Mouse (Mus musculus) embryonic facial prominence, embryonic 13.5 days (tissue): ENCODE measurements at regions not wholly inside any gene's neighbourhood (a gene's known extent, or its start where the extent isn't known, plus 50 kb on each side); places are given as distances from the start of the nearest gene placed in this dataset.

ENCODE experiments used
- ATAC-seq: fragments of 200-750 bp; cut with Nextera tagmentation; 2 replicates; pipeline ENCODE4 v1.8.0; 2017; ENCODE audit warnings: low read depth; ENCODE audit not compliant: insufficient number of reproducible peaks, insufficient read depth, low FRiP score, low TSS enrichment
- H3K27ac ChIP-seq: fragments of 300-500 bp; sonication (generic); 2 replicates; pipeline ENCODE4 v1.5.1; 2015; ENCODE audit warnings: moderate library complexity, mild to moderate bottlenecking, inconsistent platforms
- H3K27me3 ChIP-seq: fragments of 300-500 bp; sonication (generic); 2 replicates; pipeline ENCODE4 v1.6.1; 2015; ENCODE audit warnings: mild to moderate bottlenecking, inconsistent platforms
- H3K36me3 ChIP-seq: fragments of 300-500 bp; sonication (generic); 2 replicates; pipeline ENCODE4 v1.6.1; 2015; ENCODE audit warnings: mild to moderate bottlenecking, inconsistent platforms
- H3K4me1 ChIP-seq: fragments of 300-500 bp; sonication (generic); 2 replicates; pipeline ENCODE4 v1.6.1; 2015; ENCODE audit warnings: inconsistent platforms
- H3K4me2 ChIP-seq: fragments of 300-500 bp; sonication (generic); 2 replicates; pipeline ENCODE4 v1.6.1; 2015; ENCODE audit warnings: moderate library complexity, mild to moderate bottlenecking, inconsistent platforms
- H3K4me3 ChIP-seq: fragments of 300-500 bp; sonication (generic); 2 replicates; pipeline ENCODE4 v1.5.1; 2015; ENCODE audit warnings: mild to moderate bottlenecking, inconsistent platforms
- H3K9ac ChIP-seq: fragments of 300-500 bp; sonication (generic); 2 replicates; pipeline ENCODE4 v1.6.1; 2015; ENCODE audit warnings: mild to moderate bottlenecking, inconsistent platforms
- H3K9me3 ChIP-seq: fragments of 300-500 bp; sonication (generic); 2 replicates; pipeline ENCODE4 v1.6.1; 2016; ENCODE audit warnings: inconsistent platforms
- WGBS: fragments of 180-500 bp; shearing (Covaris S2); methylation state at CpG from one replicate; pipeline ENCODE4 v1.1.7; 2015; ENCODE audit warnings: mixed read lengths; 5-methylcytosine and 5-hydroxymethylcytosine counted together

DNA sequence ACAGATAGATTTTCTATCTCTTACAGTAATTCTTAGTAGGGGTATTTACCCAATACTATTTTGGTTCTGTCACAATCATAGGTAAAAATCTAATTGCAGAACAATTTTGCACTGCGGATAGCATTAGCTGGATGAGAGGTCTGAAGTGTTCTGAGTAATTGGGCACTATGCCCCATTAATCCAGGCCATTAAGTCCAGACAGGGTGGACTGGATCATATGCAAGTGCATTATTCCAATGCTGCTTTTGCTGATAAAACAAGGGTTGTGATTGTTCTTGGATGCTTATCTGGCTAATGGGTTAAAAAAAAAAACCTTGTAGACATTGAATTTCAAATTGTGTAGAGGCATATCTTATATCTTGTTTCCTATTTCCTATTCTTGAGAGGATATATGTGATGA lies 1732.6 kb upstream of the Gm6569 start:
- H3K4me2 ChIP-seq: no peak overlapping the region
- no peaks in the 10 kb centered on the region for H3K36me3 ChIP-seq
- H3K4me1 ChIP-seq: no peaks in the 10 kb centered on the region
- no peaks in the 10 kb centered on the region for H3K27me3 ChIP-seq
- H3K9me3 ChIP-seq: no peaks in the 10 kb centered on the region
- no peak for ATAC-seq
- no peak overlapping the region for H3K4me3 ChIP-seq
- 91% methylated on average over 1 of the region's 1 CpGs for WGBS
- H3K27ac ChIP-seq: no peak overlapping the region
- H3K9ac ChIP-seq: no peak overlapping the region

DNA sequence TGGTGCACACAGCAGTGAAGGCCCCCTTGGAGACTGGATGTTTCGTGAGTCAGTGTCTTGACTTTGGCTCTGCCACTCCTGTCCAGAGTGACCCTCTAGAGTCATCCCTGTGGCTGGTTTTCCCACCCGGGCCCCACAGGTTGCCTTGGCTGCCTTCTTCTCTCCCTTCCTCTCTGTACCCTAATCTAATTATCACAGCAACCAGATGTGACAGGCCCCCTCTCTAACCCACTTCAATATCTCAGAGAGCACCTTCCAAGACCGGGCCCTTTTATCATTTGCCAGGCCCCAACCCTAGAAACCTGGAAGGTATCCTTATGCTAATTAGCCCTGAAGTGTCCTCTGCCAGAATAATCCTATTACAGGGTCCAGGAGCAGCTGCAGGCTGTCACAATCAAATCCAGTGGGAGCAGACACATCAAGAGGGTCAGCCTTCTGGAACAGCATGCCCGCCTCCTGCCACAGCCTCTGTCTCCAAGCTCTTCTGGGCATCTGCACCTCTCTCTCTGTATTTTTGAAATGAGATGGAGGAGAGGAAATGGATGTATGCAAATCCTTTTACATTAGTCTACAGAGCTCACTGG lies 1728.4 kb upstream of the Gm6569 start:
- Histone ChIP-seq H3K36me3 (no peaks in the 10 kb centered on the region), H3K27me3 (no peaks in the 10 kb centered on the region), H3K27ac (no peak overlapping the region), H3K9ac (no peak overlapping the region), H3K4me2 (no peak overlapping the region), H3K9me3 (no peaks in the 10 kb centered on the region), H3K4me1 (no peaks in the 10 kb centered on the region), H3K4me3 (no peak overlapping the region)
- ATAC-seq: no peak
- WGBS: 51% methylated on average over 4 of the region's 4 CpGs

DNA sequence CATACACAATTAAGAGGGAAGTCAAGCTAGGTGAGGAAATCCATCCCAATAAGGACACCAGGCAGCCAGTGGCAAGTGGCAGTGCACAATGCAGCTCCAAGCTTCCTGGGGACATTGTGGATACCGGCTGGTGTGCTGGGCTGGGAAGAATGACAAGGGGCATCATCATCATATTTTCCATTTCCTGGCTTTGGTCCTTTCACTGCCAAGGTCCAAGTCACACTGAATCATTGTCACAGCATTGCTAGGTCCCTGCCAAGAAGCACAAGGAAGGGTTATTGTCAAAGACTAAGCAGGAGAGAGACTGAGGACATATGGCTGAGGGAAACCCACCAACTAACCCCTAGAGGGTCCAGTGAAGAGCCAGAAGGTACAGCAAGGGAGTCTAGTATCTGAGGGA lies 1723.8 kb upstream of the Gm6569 start:
- WGBS: 85% methylated on average over 1 of the region's 1 CpGs
- H3K9ac ChIP-seq: no peak overlapping the region
- no peak for ATAC-seq
- H3K27me3 ChIP-seq: no peaks in the 10 kb centered on the region
- H3K4me3 ChIP-seq: no peak overlapping the region
- H3K27ac ChIP-seq: no peak overlapping the region
- no peak overlapping the region for H3K4me2 ChIP-seq
- no peaks in the 10 kb centered on the region for H3K4me1 ChIP-seq
- H3K36me3 ChIP-seq: no peaks in the 10 kb centered on the region
- H3K9me3 ChIP-seq: no peaks in the 10 kb centered on the region

DNA sequence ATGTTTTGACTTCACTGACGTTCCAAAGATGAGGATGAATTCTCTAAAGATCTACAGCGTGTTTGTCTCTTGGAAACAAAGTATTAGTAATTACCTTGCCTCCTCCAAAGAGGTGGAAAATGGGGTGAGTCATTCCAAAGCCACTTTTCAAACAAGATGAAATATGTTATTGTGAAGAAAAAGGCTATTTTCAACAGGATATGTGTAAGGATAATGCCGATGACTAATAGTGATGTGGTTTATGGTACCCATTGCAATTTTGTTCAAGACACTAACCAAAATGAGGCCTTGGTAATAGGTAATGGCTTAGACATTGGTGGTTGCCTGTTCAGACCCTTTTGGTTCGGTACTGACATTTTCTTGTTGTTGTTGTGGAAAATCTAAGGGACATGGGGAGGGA lies 1717.6 kb upstream of the Gm6569 start:
- H3K9me3 ChIP-seq: no peaks in the 10 kb centered on the region
- no peak overlapping the region for H3K27ac ChIP-seq
- H3K4me3 ChIP-seq: no peak overlapping the region
- H3K27me3 ChIP-seq: no peaks in the 10 kb centered on the region
- WGBS: 74% methylated on average over 4 of the region's 4 CpGs
- H3K4me1 ChIP-seq: no peaks in the 10 kb centered on the region
- no peak overlapping the region for H3K4me2 ChIP-seq
- ATAC-seq: no peak
- H3K36me3 ChIP-seq: no peaks in the 10 kb centered on the region
- H3K9ac ChIP-seq: no peak overlapping the region

DNA sequence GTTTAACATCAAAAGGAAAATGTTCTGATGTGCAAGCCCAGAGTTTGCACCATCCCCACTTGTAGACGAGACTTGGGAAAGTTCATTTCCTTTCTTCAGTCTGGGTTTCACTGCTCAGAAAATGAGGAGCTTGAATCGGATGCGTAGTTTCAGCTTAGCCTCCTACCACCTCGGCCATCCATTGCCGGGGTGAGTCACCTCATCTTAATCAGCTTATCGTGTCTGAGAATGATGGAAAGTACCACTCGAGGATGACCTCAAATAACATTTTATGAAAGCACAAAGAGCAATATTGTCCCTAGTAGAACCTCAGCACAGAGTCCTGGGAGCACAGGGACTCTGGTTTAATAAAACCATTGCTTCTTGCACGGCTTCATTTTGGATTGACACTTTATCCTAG lies 1700.1 kb upstream of the Gm6569 start:
- H3K9me3 ChIP-seq: no peaks in the 10 kb centered on the region
- H3K27me3 ChIP-seq: no peaks in the 10 kb centered on the region
- no peaks in the 10 kb centered on the region for H3K36me3 ChIP-seq
- H3K27ac ChIP-seq: no peak overlapping the region
- H3K4me1 ChIP-seq: no peaks in the 10 kb centered on the region
- no peak overlapping the region for H3K9ac ChIP-seq
- no peak for ATAC-seq
- 80% methylated on average over 8 of the region's 8 CpGs for WGBS
- no peak overlapping the region for H3K4me2 ChIP-seq
- H3K4me3 ChIP-seq: no peak overlapping the region

DNA sequence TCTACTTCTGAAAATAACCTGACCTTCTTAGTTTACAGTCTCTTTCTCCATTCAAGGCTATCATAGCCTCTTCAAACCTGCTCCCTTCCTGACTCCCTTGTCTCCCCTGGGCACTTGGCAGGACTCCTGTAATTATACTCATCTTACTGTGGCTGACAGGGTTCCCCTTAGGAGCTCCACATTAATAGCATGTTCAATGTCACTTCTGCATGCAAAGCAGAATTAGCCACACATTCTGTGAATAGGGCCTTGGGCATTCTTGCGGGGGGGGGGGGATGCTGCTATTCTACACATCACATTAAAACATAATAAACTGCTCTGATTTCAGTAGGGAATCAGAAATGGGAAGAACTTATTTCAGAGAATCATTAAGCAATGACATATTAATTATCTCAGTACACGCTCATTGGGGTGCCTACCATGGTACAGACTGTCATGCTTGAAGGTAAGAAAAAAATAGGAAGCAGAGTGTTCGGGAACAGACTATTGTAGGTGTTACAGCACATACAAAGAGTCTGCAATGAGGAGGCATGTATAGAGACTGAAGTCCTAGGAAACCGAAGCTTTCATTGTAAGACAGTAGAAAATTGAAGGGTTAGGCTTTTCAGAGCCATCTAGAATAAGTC lies 1698.3 kb upstream of the Gm6569 start:
- no peak for ATAC-seq
- H3K4me2 ChIP-seq: no peak overlapping the region
- WGBS: 75% methylated on average over 4 of the region's 4 CpGs
- H3K4me1 ChIP-seq: no peaks in the 10 kb centered on the region
- no peak overlapping the region for H3K9ac ChIP-seq
- H3K27me3 ChIP-seq: no peaks in the 10 kb centered on the region
- no peak overlapping the region for H3K27ac ChIP-seq
- H3K36me3 ChIP-seq: no peaks in the 10 kb centered on the region
- no peak overlapping the region for H3K4me3 ChIP-seq
- no peaks in the 10 kb centered on the region for H3K9me3 ChIP-seq

DNA sequence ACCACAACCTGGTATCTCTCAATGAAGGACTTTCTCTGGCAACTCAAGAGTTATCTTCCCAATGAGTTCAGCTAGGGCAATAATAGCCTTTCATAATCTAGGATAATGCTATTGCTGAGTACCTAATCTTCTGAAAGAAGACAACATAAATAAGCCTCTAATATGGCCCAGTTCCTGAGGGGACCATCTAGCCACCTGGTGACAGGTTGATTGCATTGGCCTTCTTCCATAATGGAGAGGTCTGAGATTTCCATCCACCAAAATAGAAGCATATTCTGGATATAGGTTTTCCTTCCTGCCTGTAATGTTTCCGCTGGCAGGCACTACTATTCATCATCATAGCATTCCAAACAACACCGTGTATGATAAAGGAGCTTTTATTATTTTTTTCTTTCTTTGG lies 1694.2 kb upstream of the Gm6569 start:
- H3K27me3 ChIP-seq: no peaks in the 10 kb centered on the region
- H3K27ac ChIP-seq: no peak overlapping the region
- H3K4me3 ChIP-seq: no peak overlapping the region
- H3K9me3 ChIP-seq: no peaks in the 10 kb centered on the region
- H3K9ac ChIP-seq: no peak overlapping the region
- H3K4me2 ChIP-seq: no peak overlapping the region
- no peaks in the 10 kb centered on the region for H3K36me3 ChIP-seq
- H3K4me1 ChIP-seq: no peaks in the 10 kb centered on the region
- 89% methylated on average over 2 of the region's 2 CpGs for WGBS
- no peak for ATAC-seq

DNA sequence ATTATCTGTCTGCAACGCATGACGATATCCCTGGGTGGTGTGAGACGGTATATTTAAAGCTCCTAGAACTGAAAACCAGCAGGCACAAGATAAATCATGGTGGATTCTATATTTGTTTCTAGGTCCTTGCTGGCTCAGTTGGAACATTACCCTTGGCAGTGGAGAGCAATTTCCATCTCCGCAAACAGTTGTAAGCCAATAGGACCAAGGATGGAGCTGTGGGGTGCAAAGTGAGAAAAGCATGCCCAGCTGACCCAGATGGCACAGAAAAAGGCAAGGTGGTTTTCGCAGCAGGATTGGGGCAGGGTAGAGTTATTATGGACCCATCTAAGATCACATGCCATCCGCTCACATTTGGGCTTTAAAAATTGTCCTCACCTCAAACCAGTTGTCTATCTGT lies 1683.8 kb upstream of the Gm6569 start:
- H3K9me3 ChIP-seq: no peaks in the 10 kb centered on the region
- no peak for ATAC-seq
- H3K27me3 ChIP-seq: no peaks in the 10 kb centered on the region
- no peak overlapping the region for H3K27ac ChIP-seq
- H3K4me2 ChIP-seq: no peak overlapping the region
- H3K36me3 ChIP-seq: no peaks in the 10 kb centered on the region
- no peaks in the 10 kb centered on the region for H3K4me1 ChIP-seq
- no peak overlapping the region for H3K9ac ChIP-seq
- no peak overlapping the region for H3K4me3 ChIP-seq
- 92% methylated on average over 6 of the region's 6 CpGs for WGBS

DNA sequence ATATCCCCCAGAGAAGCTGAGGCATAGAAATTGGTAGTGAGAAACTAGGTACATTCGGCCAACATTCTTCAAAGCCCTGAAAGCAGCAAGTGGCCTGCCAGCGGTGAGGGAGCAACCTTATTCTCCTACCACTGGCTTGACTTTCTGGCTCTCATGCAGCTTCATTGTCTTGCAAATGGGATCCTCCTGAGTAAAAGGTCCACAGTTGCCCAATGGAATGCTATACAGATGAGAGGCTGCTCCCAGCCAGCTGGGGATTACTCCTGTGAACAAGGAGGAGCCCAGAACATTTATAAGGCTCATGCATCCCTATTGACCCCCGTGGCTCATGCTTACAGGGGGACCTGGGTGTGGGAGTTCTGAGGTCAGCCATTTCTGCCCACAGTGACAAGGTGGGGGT lies 1675.9 kb upstream of the Gm6569 start:
- 61% methylated on average over 3 of the region's 3 CpGs for WGBS
- no peak overlapping the region for H3K4me2 ChIP-seq
- no peaks in the 10 kb centered on the region for H3K9me3 ChIP-seq
- H3K27ac ChIP-seq: no peak overlapping the region
- no peak overlapping the region for H3K9ac ChIP-seq
- no peaks in the 10 kb centered on the region for H3K4me1 ChIP-seq
- no peaks in the 10 kb centered on the region for H3K36me3 ChIP-seq
- H3K4me3 ChIP-seq: no peak overlapping the region
- H3K27me3 ChIP-seq: no peaks in the 10 kb centered on the region
- no peak for ATAC-seq

DNA sequence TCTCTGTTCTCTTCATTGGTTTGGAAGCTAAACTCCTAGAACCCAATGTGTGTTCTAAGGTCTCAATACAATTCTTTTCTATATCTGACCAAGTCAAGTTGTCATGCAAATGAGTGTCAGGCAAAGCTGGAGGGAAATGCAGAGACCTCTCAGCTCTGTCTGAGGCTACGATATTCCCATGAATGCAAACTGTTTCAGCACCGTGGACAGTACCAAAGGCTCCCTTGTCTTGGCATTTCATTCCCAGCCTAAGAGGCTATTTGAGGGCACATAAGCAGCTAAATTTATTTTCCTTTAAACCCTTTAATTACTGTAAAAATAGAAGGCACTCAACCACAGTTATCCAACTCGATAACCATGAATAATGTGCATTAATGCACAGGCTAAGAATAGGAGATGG lies 1633.5 kb upstream of the Gm6569 start:
- no peaks in the 10 kb centered on the region for H3K4me1 ChIP-seq
- H3K9ac ChIP-seq: no peak overlapping the region
- no peak overlapping the region for H3K4me3 ChIP-seq
- H3K4me2 ChIP-seq: no peak overlapping the region
- WGBS: 27% methylated on average over 3 of the region's 3 CpGs
- H3K27ac ChIP-seq: no peak overlapping the region
- no peak for ATAC-seq
- H3K27me3 ChIP-seq: no peaks in the 10 kb centered on the region
- H3K36me3 ChIP-seq: no peaks in the 10 kb centered on the region
- H3K9me3 ChIP-seq: no peaks in the 10 kb centered on the region

DNA sequence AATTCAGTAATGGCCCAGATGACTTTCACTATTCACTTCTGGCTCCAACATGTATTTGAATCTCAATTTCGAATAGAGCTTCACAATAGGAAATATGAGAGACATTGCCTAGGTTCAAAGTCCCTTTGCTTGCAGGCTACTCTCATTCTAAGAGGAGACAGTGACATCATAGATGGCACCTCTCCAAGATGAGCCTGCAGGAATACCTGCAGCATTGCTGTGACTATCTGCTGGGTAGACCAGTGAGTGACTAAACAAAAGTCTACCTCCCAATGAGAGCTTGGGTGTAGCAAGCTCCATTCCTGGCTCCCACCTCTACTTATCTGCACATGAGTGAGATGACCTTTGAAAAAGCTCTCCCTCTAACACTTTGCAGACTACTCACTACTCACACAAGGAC lies 1632.6 kb upstream of the Gm6569 start:
- Histone ChIP-seq H3K27me3 (no peaks in the 10 kb centered on the region), H3K9me3 (no peaks in the 10 kb centered on the region), H3K27ac (no peak overlapping the region), H3K9ac (no peak overlapping the region), H3K4me3 (no peak overlapping the region), H3K4me2 (no peak overlapping the region), H3K36me3 (no peaks in the 10 kb centered on the region), H3K4me1 (no peaks in the 10 kb centered on the region)
- WGBS: 64% methylated on average over 1 of the region's 1 CpGs
- no peak for ATAC-seq

DNA sequence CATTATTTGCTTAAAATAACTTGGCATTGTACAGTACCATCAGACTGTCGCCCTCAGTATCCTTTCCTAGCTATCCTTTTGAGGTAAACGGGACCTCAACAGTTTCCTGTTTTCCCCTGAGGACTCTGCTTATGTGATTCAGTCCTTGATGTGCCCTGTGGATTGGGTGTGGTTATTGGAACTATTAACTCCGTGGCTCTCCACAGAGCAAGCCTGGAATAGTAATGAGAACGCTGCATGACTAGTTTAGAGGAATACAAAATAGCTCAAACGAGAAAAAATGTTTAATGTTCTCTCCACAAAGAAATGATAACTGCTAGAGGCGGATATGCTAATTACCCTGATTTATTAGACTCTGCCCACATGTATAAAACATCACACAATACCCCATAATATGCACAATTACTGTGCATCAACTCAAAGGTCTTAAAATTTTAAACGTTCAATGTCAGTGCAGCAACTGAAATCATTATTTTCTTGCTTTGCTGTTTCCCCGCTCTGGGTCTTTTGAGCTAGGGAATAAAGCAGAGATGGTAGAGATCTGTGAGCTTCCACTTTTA lies 1629.0 kb upstream of the Gm6569 start:
- no peaks in the 10 kb centered on the region for H3K36me3 ChIP-seq
- WGBS: 70% methylated on average over 8 of the region's 8 CpGs
- H3K4me2 ChIP-seq: no peak overlapping the region
- no peaks in the 10 kb centered on the region for H3K9me3 ChIP-seq
- no peak overlapping the region for H3K9ac ChIP-seq
- no peak overlapping the region for H3K4me3 ChIP-seq
- no peak for ATAC-seq
- no peaks in the 10 kb centered on the region for H3K27me3 ChIP-seq
- no peak overlapping the region for H3K27ac ChIP-seq
- no peaks in the 10 kb centered on the region for H3K4me1 ChIP-seq
